Mouse (Mus musculus) inflammation-experienced regulatory T-cells (primary cell): ENCODE results near the gene Tmem159. TPM values are rescaled to one million over a fixed set of nuclear protein-coding genes. Genes with fewer than 3 reads are reported as not detected.

Source experiments
- polyA plus RNA-seq, 2 experiments: library from polyadenylated mRNA; unstranded; fragments of 100-300 nt; shearing (Covaris generic); gene quantifications; one replicate each; pipeline ENCODE4 v1.2.1; 2017

The Tmem159 gene
- 10 to 100 TPM in 1 of 2 experiments, 1 to 10 TPM in 1; 9.1 to 15.1 TPM for polyA plus RNA-seq

DNA sequence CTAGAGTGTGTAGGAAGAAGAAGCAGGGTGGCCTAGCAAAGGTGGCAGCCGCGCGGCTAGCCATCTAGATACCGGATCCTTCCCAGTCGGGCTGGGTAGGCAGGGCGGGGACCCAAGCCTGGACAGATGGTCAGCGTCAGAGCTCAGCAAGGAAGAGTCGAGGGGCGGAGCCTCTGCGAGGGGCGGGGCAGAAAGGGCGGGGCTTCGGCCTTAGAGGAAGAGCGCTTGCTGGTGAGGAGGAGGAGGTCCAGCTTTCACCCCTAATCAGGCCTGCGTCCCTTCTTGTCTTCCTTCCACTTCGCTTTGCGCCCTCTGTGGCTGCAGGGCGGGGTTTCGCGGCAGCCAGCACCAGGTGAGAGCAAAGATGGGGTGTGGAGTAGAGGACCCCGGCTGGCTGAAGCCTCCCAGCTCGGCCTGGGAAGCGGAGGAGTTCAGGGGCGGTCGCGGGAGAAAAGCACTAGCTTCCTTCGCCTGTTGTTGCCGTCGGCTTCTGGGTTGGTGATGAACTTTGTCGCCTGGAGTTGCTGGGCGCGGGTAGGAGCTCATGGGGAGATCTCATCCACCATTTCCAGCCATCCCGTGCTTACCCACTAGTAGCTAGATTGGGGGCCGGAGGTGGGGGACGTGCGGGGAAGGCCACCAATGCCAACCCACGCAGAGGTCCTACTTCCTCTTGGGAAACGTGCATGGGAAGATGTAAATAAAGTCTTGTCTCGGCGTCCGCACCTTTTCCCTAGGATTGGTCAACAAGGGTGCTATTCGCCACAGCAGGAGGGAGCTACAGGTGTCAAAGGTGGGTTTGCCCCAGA, at the start of gene Tmem159:
Tmem159 (plus strand) TSS at position 190 of the 809 bp plus-strand sequence.

DNA sequence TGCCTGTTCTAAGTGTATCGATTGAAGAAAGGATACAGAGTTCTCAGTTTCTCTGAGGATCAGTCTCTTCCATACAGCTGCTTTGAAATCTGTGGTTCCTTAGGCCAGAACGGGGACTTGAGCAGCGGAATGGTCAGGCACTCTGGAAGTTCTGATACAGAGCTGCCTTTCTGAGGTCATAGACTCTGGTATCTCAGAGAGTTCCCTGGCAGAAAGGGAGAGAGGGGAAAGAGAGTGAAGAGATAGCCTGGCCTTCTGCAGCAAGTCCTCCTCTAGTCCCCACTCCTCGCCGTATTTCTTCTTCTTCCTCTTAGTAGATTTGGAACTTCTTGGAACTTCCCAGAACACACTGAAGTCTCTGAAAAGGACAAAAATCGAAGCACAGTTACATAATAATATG, 7.0 kb upstream of the Tmem159 start, which contains the start of gene Dnah3:
Dnah3 (minus strand) TSS at position 101 of the 400 bp plus-strand sequence.

DNA sequence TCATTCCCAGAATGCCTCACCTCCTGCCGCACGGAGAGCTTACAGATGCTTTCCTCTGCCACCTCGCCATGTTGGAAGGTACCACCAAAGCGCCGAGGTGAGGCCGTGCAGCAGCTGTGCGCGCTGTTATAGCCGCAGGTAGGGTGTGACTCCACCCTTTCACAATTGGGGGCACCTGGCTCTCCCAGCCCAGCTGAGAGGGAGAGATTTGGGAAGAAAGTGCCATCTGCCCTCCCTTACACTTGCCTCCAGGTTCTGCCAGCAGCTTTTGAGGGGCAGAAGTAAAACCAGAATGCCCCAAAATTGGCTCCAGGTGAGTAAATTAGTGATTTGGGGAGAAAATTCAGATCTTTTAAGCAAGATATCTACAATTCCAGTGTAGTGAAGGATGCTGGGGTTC, 43.0 kb downstream of the Tmem159 start, which contains the start of gene Zp2:
Zp2 (minus strand) TSS at position 101 of the 400 bp plus-strand sequence.

Other genes starting within 250 kb of the Tmem159 start
- gene Lyrm1, start 206.5 kb upstream of the Tmem159 start, polyA plus RNA-seq: 10 to 100 TPM; 17.0 to 28.9 TPM
- gene Dcun1d3, start 206.1 kb upstream of the Tmem159 start, polyA plus RNA-seq: 10 to 100 TPM; 14.9 to 22.2 TPM
- gene Dnah3, start 7.1 kb upstream of the Tmem159 start, polyA plus RNA-seq: 1 to 10 TPM in 1 of 2 experiments, under 1 TPM in 1; 0.34 to 1.4 TPM
- under 1 TPM in 1 of 2 experiments, not detected in 1; 0.27 TPM for gene Zp2, start 42.9 kb downstream of the Tmem159 start, polyA plus RNA-seq
- not detected for gene Anks4b, start 71.5 kb downstream of the Tmem159 start, polyA plus RNA-seq
- under 1 TPM; 0.11 to 0.26 TPM for gene Crym, start 99.8 kb downstream of the Tmem159 start, polyA plus RNA-seq
- gene Abca14, start 101.6 kb downstream of the Tmem159 start, polyA plus RNA-seq: 1 to 10 TPM in 1 of 2 experiments, not detected in 1; 1.1 TPM
- gene Abca15, start 226.3 kb downstream of the Tmem159 start, polyA plus RNA-seq: under 1 TPM; 0.12 to 0.17 TPM